Mouse (Mus musculus) T-helper 17 cell (primary cell): Measurements from ENCODE around the gene Slc22a20.

Experiments
- in situ Hi-C, 2 experiments: fragments of 300-600 bp; cut with MboI, MseI; formaldehyde crosslinking; loops; 1 replicate in 1 of 2; 2 replicates in 1 of 2; pipeline ENCODE4 v1.15.1; 2025; ENCODE audit warnings: high pct_unique_total_duplicates in 2 of 2

Slc22a20 gene

GRCm38 (mm10) chr19:5990033-5990432 lies 4.1 kb upstream of the Slc22a20 start:
- in situ Hi-C loops: no loop called here

GRCm38 (mm10) chr19:5989585-5989984 lies 3.6 kb upstream of the Slc22a20 start:
- in situ Hi-C loops: loop anchor here in 1 of 2 experiments (10.0 kb wide), 1 partner anchor 1515 kb away; the partner anchor contains the start of gene Syt12

- in situ Hi-C loops: loop anchor here in 1 of 2 experiments (10.0 kb wide), 1 partner anchor 1514 kb away; the partner anchor contains the start of gene Syt12
These were observed 3.0 kb upstream of the Slc22a20 start for GRCm38 (mm10) chr19:5988815-5989452.

GRCm38 (mm10) chr19:5988027-5988814 lies 2.3 kb upstream of the Slc22a20 start:
- in situ Hi-C loops: loop anchor here in 1 of 2 experiments (10.0 kb wide), 1 partner anchor 1513 kb away; the partner anchor contains the start of gene Syt12

GRCm38 (mm10) chr19:5980477-5980876 lies 5.5 kb downstream of the Slc22a20 start:
- in situ Hi-C loops: loop anchor here in 1 of 2 experiments (10.0 kb wide), 1 partner anchor 1506 kb away; the partner anchor contains the start of gene Syt12

- in situ Hi-C loops: no loop called here
These were observed 8.2 kb downstream of the Slc22a20 start for GRCm38 (mm10) chr19:5977717-5978116.

- in situ Hi-C loops: no loop called here
These were observed 10.3 kb downstream of the Slc22a20 start for GRCm38 (mm10) chr19:5975676-5976075.

GRCm38 (mm10) chr19:5975112-5975511 lies 10.8 kb downstream of the Slc22a20 start:
- in situ Hi-C loops: no loop called here

- in situ Hi-C loops: loop anchor here (5.0 kb wide), 2 partner anchors 50 to 70 kb away; partner anchors contain the start of gene Capn1 (in 1 of the 2)
These were observed 18.3 kb downstream of the Slc22a20 start for GRCm38 (mm10) chr19:5967664-5968063.

- in situ Hi-C loops: loop anchor here (5.0 kb wide), 2 partner anchors 51 to 71 kb away; partner anchors contain the start of gene Capn1 (in 1 of the 2)
These were observed 19.2 kb downstream of the Slc22a20 start for GRCm38 (mm10) chr19:5966786-5967185.

- in situ Hi-C loops: loop anchor here (5.0 kb wide), 2 partner anchors 51 to 71 kb away; partner anchors contain the start of gene Capn1 (in 1 of the 2)
These were observed 20.0 kb downstream of the Slc22a20 start for GRCm38 (mm10) chr19:5965910-5966309.

GRCm38 (mm10) chr19:5965280-5965679 lies 20.7 kb downstream of the Slc22a20 start:
- in situ Hi-C loops: loop anchor here (5.0 kb wide), 2 partner anchors 52 to 72 kb away; partner anchors contain the start of gene Capn1 (in 1 of the 2)

GRCm38 (mm10) chr19:5964804-5965203 lies 21.1 kb downstream of the Slc22a20 start:
- in situ Hi-C loops: loop anchor here (5.0 kb wide), 2 partner anchors 52 to 72 kb away; partner anchors contain the start of gene Capn1 (in 1 of the 2)

- in situ Hi-C loops: no loop called here
These were observed 21.9 kb downstream of the Slc22a20 start, which contains the start of gene Pola2 for GRCm38 (mm10) chr19:5963883-5964562. Gene Pola2, minus strand, starts transcription at chr19:5964202.

- in situ Hi-C loops: no loop called here
These were observed 23.3 kb downstream of the Slc22a20 start for GRCm38 (mm10) chr19:5962651-5963050.

- in situ Hi-C loops: loop anchor here in 1 of 2 experiments (5.0 kb wide), 1 partner anchor 35 kb away; the partner anchor contains the start of gene Cdc42ep2
These were observed 28.6 kb downstream of the Slc22a20 start for GRCm38 (mm10) chr19:5957371-5957770.

- in situ Hi-C loops: loop anchor here in 1 of 2 experiments (5.0 kb wide), 1 partner anchor 34 kb away; the partner anchor contains the start of gene Cdc42ep2
These were observed 29.3 kb downstream of the Slc22a20 start for GRCm38 (mm10) chr19:5956685-5957084.

GRCm38 (mm10) chr19:5955704-5956670 lies 30.0 kb downstream of the Slc22a20 start:
- in situ Hi-C loops: loop anchor here in 1 of 2 experiments (5.0 kb wide), 1 partner anchor 34 kb away; the partner anchor contains the start of gene Cdc42ep2

GRCm38 (mm10) chr19:5954936-5955335 lies 31.0 kb downstream of the Slc22a20 start:
- in situ Hi-C loops: loop anchor here in 1 of 2 experiments (5.0 kb wide), 1 partner anchor 33 kb away; the partner anchor contains the start of gene Cdc42ep2
